Mouse (Mus musculus): ENCODE results near the gene Cdsn.

DNA sequence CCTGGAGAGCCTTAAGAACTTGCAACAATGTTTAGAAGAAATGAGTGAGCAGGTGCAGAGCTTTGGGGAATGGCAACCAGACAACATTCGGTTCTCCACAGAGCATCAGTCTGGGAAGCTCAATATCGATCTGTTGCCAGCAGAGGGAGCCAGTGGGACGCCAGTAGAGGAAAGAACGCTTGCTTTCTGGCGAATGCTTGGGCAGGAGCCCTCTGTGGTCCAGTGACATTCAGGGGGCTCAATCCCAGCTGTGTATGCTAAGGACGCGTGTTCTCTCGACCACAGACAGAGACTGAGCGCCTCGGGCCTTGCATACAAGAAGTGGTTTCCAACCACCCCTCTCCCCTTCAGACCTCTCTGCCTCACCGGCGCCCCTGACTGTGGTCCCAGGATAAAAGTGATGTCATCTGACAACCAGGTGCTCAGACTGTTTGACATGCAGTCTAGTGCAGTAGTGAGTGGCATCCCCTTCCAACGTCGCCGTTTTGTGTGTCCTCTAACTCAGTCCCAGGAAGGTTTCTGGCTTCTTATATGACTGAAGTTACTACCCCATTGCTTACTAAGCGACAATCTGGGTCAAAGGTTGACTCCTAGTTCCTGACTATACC lies 32.5 kb downstream of the Cdsn start:
- peak; percentile 96 for TF ChIP-seq CTCF (IDR thresholded peaks at IDR 0.05; ENCODE audit: low read depth)
- TF ChIP-seq EP300 (optimal IDR thresholded peaks at IDR 0.05), result no peak
